Mouse (Mus musculus): ENCODE results near the gene Polk.

The Polk gene

DNA sequence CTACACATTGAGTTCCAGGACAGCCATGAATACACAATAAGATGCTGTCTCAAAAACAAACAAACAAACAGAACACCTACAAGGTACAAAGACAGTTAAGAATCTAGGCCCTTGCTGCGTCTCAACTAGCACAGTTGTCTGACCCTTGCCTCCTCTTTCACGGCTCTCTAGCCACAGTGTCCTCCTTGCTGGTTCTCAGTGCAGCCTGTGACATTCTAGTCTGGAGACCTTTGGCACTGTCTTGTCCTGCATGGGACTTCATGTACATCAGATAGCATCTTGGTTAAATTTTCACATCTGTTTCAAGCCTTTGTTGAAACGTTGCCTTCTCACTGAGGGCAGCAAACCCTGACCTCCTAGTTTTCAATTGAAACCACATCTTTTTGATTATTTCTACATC is 13.6 kb downstream of the Polk start:
- DNase-seq (ENCODE audit: low spot score in 2 of 2), result no peak

GRCm38 (mm10) chr13:96527856-96528255 is 14.5 kb downstream of the Polk start:
- DNase-seq (ENCODE audit: low spot score in 2 of 2), result no peak

DNA sequence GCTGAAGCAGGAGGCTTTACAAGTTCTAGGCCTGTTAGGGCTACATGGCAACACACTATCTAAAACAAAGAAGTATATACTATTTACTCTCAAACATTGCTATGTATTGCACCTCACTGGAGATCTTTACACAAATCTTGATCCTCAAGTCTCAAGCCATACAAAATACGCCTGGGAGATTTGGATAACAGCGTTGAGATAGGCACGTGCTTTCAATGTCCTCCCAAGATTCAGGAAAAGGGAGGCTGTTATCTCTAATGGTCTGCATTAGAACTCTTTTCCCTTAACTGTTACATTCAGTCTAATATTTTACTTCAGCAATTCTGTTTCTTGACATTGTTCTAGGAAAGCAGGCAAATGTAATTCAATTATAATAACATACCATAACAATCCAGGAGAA is 15.4 kb downstream of the Polk start:
- DNase-seq (ENCODE audit: low spot score in 2 of 2), result no peak

GRCm38 (mm10) chr13:96521294-96521693 is 21.1 kb downstream of the Polk start:
- no peak for DNase-seq (ENCODE audit: low spot score in 2 of 2)

GRCm38 (mm10) chr13:96517335-96517734 is 25.0 kb downstream of the Polk start:
- DNase-seq (ENCODE audit: low spot score in 2 of 2), result no peak

DNA sequence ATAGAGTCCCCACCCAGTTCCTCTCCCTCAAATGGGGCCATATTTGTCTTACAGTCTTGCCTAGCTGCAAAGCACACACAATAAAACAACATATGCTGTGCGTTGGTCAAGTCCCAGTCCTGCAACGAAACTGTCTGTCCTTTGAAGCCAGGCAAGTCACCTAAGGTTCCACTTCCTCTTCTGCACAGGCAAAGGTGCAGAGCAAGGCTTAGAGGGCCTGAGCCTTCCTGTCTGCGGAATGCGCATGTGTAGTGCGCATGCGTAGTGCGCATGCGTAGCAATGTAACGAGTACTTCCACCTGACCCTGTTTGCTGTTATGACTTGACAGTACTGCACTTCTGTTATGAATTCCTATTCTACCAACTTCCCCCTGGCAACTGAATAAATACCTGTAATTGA is 26.1 kb downstream of the Polk start:
- DNase-seq (ENCODE audit: low spot score in 2 of 2), result no peak

GRCm38 (mm10) chr13:96514154-96514942 is 28.0 kb downstream of the Polk start:
- DNase-seq (ENCODE audit: low spot score in 2 of 2), result no peak

- DNase-seq (ENCODE audit: low spot score in 2 of 2), result no peak
Measured at GRCm38 (mm10) chr13:96511893-96512292, 30.5 kb downstream of the Polk start.

DNA sequence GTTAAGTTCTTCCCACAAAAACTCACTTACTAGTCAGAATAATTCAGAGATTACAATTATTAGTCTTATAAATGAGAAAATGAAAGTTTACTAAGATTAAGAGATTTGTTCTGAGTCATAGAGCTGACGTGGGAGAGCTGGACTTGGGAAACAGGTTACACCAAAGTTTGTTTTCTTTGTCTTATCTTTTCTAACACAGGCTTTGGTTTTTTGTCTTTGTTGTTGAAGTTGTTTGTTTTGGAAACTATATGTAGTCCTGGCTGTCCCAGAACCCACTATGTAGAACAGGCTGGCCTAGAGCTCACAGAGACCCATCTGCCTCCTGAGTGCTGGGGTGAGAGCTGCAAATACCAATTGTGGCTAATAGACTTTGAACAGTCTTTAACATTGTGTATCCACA is 31.1 kb downstream of the Polk start:
- no peak for DNase-seq (ENCODE audit: low spot score in 2 of 2)

DNA sequence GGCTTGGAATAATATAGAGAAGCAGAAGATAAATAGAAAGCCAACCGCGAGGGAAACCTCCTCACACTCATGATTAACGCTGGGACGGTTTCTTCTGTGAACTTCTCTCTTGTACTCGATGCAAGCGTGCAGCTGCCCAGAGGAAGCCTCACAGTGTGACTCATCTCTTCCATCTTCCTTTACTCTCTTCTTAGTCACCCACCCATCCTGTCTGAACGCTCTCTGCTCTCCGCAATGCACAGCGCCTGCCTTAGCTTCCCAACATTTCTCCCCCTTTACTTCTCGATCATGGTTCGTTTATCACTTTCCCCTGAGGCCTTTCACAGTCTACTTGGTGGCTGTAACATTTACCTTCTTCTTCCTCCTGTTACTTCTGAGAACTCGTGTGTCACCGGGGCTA is 31.7 kb downstream of the Polk start:
- no peak for DNase-seq (ENCODE audit: low spot score in 2 of 2)

DNA sequence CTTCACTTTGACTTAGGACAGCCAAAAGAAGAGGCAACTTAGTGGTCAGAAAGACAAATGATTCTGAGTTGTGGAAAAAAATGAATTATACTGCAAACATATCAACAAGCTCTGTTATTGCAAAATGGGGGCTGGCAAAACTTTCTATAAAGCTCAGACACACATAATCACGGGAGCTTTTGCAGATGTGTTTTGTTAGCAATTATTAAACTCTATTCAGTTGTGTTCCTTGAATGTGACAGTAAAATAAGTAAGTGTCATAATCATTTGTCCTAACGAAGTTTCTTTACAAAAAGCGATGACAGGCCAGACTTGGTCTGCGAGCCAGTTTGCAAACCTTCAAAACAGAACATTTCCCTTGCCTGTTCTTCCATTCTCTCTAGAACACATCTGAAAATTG is 34.8 kb downstream of the Polk start:
- DNase-seq (ENCODE audit: low spot score in 2 of 2), result no peak

DNA sequence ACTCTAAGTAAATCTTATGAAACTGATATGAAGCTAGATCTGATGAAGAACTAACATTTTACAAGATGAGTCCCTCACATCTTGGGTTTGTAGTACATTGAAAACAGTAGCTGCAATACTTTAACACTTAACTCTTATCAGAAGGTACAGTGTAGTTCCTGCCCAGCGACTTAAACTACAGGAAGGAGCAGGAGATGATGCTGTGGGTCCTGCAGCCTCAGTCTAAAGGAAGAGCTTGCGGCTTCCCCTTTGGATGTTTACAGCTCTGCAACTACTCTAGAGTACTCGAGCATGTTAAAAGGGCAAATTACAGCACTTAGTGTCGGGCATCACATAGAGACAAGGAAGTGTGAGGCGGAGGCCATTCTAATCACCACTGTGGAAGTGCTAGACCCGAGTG is 36.1 kb downstream of the Polk start:
- no peak for DNase-seq (ENCODE audit: low spot score in 2 of 2)

DNA sequence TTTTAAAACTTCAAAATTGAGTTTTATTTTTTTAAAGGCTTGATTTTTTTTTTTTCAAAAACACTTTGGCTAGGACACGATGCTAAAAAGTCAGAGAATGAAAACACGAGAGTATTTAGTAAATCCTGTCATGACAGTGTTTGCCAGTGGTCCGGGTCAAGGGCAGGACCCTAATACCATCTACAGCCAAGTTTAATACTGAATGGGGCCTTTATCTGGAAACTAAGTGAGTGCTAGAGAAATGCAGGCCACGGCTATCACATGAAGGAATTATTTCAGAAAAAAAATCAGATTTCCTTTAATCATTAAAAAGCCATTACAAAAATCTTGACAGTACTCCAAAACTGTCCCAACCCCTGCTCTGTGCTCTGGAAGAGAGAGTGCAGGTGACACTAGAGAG is 36.7 kb downstream of the Polk start:
- DNase-seq (ENCODE audit: low spot score in 2 of 2), result no peak

DNA sequence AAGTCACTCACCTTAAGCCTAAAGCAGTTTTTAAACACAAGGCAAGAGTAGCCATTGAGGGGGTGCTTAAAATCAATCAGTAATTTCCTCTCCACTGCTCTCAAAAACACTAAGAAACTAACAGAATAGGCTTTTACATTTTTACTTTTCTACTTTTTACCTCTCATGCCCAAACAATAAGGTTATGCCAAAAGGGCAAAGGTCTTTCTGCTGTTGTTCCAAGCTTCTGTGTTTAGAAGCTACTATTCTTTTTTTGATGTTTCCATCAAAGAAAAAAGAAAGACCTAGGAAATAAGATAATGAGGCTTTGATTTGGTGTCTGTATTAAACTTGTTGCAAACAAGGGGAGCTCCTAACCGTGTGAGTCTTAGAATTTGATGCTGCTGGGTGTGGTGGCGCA is 42.5 kb downstream of the Polk start:
- DNase-seq (ENCODE audit: low spot score in 2 of 2), result no peak

DNA sequence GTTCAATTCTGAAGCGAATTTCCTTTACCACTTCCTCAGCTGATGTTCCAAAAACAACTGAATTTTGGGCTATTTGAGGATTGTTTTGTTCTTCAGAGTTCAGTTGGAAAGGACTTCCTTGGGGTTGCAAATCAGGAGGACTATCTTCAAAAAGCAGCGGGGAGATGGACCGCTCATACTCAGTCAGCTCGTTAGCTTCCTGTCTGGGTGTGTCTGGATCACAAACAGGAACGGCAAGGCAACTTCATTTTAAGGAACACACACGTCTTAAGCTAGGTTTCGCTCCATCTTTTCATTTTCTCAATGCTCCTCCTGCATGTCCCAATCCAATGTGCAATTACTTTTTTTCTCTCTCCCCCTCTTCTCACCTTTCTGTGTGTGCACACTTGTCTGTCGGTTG is 45.7 kb downstream of the Polk start:
- no peak for DNase-seq (ENCODE audit: low spot score in 2 of 2)

DNA sequence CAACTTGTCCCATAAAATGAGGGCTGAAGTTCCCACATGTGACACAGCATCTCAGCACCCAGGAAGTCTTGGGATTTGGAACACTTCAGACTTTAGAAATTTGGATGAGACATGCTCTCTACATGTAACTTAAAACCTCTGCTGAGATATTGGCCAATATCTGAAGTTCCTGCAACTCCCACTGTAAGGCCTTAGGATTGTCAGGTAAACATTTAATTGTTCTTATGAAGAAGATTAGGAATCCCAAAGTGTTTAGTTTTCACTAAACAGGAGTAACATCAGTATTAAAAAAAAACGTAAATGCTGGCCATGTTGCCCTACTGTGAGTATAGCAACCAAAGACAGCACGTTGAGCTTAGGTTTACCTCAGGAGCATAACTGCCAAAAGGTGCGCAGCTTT is 51.9 kb downstream of the Polk start, which contains the start of gene Gm17622:
Gene Gm17622 (plus strand): TSS at position 301 of the 400 bp plus-strand sequence.
- DNase-seq (ENCODE audit: low spot score in 2 of 2), result no peak

GRCm38 (mm10) chr13:96487968-96488367 is 54.4 kb downstream of the Polk start:
- no peak for DNase-seq (ENCODE audit: low spot score in 2 of 2)

- DNase-seq (ENCODE audit: low spot score in 2 of 2), result no peak
Measured at GRCm38 (mm10) chr13:96487230-96487629, 55.1 kb downstream of the Polk start.

DNA sequence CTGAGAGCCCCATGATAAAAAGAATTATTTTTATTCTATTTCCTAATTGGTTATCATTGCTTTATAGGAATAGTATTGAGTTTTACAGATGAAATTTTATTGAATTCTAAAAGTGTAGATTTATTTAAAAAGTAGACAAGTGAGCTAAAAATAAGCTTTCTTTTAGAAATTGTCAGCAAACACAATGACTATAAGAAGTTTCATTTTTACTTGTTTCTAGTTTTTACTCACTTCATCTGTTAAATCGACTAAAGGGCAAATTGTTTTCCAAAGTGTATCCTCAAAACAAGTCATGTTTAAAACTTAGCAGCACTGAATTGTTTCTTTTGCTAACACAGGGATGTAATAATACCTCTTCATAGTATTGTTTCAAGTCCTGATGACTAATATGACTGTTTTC is 63.4 kb downstream of the Polk start:
- DNase-seq (ENCODE audit: low spot score in 2 of 2), result no peak

- no peak for DNase-seq (ENCODE audit: low spot score in 2 of 2)
Measured at GRCm38 (mm10) chr13:96477226-96477625, 65.2 kb downstream of the Polk start.

DNA sequence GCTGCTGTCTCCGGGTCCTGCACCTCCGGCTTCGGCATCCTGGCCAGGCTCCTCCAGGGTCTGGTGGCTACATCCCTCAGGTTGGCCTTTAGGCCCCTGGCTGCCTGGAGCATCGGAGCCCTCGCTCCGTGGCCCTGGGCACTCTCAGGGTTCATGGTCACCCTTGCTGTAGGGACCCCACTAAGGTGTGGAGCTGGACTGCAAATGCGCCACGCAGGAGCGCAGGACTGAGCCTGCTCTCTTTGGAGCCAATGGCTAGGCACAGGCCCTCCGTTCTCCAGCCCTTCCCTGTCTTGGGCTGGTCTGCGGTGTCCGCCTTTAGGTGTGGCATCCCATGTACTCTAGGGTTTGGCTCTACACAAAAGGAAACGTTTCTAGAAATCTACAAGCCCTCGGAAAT is 71.4 kb downstream of the Polk start, which contains the start of gene Ankdd1b:
Gene Ankdd1b (minus strand): TSS at position 242 of the 400 bp plus-strand sequence.
- DNase-seq (ENCODE audit: low spot score in 2 of 2), result no peak

DNA sequence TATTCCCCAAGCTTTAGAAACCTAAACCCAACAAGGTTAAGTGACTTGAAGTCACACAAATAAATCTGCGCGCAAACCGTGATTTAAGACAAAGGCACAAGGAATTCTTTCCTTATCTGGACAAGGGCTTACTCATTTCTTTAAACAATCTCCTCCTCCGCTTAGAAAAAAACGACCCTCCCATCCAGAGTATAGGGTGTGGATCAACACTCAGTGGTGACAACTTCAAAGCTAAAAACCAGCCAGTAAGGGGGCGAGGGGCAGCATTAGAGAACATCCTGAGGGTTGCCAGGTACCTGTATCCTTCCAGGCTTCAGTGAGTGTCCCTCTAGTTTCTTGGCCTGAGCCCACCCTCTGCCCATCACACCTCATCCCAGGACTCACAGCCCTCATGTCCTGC is 71.8 kb downstream of the Polk start:
- DNase-seq (ENCODE audit: low spot score in 2 of 2), result no peak

GRCm38 (mm10) chr13:96468678-96469077 is 73.7 kb downstream of the Polk start:
- DNase-seq (ENCODE audit: low spot score in 2 of 2), result no peak

- no peak for DNase-seq (ENCODE audit: low spot score in 2 of 2)
Measured at GRCm38 (mm10) chr13:96465315-96465714, 77.1 kb downstream of the Polk start.

Data from frontal cortex, postnatal 25 days (tissue).